Mouse (Mus musculus): ENCODE measurements at regions not wholly inside any gene's neighbourhood (a gene's known extent, or its start where the extent isn't known, plus 50 kb on each side); places are given as distances from the start of the nearest gene placed in this dataset.

DNA sequence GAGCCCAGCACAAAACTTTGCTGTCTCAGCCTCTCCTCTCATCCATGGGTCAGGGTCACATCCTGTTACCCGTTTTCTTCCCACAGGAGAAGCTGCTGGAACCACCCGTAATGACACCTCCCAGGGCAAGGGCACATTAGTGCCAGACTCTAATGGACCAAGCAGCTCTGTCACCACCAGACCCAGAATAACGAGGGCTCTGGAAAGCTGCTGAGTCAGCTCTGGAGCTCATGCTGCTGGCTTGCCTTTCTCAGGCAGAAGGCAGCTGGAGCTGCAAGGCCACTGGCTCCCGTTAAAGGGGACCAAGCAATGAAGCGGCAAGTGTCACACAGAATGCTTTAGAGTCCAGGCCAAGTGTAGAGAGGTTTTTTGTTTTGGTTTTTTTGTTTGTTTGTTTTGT, 268.9 kb downstream of the Ptpru start:
- no peak for DNase-seq (ENCODE audit: low spot score)

DNA sequence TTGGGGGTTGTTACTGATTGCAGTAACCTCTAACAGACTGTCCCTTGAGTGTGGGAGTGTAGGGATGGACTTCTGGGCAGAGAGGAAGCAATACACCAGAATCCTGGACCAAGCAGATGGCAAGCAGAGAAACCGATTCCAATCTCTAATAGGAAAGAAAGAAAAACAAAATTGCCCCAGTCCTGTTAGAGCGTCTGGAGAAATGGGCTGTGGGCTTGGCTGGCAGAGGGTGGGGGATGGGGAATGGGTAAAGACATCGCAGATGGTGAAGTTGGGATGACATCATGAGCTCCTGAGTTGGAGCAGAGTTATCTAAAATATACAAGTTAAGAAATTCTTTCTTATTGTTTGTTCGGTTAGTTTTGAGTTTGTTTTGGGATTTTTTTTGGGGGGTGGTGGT, 260.5 kb downstream of the Ptpru start:
- no peak for DNase-seq (ENCODE audit: low spot score)

DNA sequence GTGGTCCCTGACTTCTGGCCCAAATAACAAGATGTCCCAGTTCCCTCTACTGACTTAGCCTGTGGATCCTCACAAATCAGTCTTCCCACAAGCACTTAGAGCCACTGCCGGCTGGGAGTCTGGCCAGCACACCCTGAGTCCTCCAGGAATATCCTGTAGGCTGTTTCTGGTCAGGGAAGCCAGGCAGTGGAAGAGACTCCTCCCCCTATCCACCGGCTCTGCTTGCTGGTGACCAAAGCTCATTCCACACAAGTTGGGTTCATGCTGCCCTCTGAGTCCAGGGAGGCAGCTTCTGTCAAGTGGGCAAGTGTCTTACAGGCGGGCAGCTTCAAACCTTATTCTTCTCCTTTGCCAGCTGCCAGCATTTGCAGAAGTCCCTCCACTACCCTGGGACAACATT, 252.1 kb downstream of the Ptpru start:
- no peak for DNase-seq (ENCODE audit: low spot score)

DNA sequence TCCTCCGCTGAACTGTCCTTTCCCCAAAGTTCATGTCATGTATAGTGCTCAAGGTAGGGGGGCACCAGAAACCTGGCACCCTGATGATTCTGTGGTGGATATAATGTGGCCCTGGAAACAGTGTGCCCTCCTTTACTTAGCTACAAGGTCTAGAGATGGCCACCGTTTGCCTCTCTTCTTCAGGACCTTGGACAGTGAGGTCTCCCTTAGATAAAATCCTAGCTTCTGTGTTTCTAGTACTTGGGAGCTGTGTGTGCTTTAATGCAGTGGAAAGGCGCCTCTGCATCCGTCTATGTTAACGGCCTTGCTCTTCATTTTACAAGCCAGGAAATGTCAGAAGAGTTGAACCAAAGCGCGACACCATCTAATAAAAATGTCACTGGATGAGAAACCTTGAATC, 250.6 kb downstream of the Ptpru start:
- DNase-seq (ENCODE audit: low spot score), result no peak

DNA sequence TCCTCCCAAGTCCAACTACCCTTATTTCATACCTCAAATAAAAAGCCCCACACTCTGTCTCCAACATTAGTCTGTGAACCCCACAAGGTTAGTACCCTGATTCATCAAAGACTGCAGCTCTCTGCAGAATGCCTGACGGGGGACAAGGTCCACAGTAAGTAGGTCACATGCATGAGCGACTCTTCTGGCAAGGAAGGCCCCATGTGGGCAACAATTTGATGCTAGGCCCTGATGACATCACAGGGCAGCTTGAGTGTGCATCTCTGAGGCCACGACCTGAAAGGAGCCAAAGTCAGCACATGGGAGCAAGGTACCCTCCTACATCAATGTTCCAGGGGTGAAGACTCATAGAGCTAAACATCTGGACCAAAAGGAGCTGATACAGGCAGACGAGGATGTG, 248.0 kb downstream of the Ptpru start:
- no peak for DNase-seq (ENCODE audit: low spot score)

DNA sequence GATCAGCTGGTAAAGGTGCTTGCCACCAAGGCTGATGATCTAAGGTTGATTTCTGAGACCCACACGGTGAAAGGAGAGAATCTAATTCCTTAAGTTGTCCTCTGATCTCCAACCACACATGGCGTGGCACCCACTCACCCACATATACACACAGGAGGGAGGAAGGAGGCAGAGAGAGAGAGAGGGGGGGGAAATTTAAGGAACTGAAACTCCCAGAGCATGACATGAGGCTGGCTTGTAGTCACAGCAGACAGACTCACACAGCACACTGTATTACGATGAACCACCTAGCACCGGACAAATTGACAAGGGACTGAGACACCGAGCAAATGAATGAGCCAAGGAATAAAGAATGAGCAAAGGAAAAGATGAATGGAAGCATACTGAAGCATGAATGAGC, 246.6 kb downstream of the Ptpru start:
- DNase-seq (ENCODE audit: low spot score), result no peak

DNA sequence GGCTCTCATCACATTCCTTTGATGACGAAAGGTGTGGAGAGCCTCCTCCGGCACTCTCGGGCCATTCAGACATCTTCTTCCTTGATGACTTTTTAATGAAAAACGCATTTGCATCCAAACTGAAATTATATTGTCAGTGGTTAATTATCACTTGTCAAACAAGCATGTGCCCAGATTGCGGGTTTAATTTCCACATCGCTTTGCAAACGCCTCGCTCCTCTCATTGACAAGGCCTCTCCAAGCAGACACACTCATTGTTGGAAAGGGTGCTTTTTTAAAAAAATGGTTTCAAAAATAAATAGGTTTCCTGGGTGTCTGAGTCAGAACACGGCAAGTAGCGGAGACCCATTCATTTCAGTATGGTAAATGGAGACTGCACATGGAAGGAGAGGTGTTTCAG, 240.1 kb downstream of the Ptpru start:
- no peak for DNase-seq (ENCODE audit: low spot score)

DNA sequence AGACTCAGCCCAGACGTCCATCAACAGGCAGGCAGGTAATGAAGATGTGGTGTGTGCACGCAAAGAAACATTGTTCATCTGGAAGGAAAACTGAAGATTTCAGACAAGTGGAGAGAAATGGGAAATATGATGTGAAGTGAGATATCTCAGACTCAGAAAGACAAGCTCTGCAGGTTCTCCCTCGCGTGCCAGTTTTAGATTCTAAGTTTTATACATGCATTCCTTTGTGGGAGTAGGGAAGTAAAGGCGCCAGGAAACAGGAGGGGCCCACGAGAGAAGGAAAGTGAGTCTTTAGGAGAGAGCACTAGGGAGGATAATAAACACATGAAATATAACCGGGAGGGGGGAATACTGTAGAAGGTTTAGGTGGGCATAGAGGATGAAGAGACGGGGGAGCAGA, 223.7 kb downstream of the Ptpru start:
- no peak for DNase-seq (ENCODE audit: low spot score)

DNA sequence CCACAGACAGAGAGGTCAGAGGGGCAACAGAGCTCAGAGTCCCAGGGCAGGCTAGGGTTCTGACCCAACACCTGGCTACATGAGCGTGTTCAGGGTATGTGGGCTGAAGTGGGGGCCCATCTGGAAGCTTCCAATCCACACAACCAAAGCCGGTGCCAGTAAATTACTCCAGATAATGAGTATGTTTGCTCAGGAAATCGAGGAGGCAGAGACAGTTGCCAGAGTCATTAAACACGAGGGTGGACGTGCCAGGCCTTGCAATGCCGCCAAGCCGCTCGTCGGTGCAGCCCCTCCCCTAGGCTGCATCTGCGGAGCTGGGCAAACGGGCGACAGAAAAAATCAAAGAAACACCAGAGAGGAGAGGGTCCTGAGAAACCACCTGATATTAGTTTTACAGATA, 222.5 kb downstream of the Ptpru start:
- no peak for DNase-seq (ENCODE audit: low spot score)

DNA sequence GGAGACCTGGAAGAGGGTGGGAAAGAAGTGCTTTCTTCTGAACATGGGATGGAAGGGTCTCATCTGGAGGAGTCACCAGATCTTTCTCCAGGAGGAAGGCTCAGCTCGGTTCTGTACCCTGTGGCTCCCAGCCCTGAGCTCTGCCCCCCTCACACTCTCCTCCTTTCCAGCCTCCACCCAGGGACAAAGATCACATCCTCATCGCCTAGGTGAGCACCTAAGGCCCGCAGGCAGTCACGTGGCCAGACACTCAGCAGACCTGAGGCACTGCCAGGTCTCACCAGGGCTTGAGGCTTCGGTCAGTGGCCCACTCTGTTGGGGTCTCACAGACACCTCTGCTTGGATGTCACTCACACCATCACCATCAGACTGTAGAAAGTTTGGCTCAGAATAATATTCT, 200.0 kb downstream of the Ptpru start:
- DNase-seq (ENCODE audit: low spot score), result no peak

DNA sequence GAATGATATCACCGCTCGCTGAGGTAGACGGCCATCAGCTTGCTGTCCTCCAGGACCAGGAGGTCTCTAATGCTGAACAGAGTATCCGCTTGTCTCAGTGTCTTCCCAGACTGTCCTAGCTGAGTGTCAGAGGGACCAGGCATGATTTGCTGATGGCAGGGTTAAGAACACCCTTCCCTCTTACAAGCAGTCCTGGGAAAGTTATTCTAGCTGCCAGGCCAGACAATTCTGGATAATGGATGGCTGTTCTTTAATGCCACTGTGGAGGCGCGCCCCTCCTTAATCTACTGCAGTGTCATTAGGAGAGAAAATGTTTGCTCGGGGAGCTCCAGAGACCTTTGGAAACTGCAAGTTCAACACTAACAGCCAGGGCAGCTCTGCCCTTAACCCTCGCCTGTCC, 182.1 kb downstream of the Ptpru start:
- DNase-seq (ENCODE audit: low spot score), result no peak

DNA sequence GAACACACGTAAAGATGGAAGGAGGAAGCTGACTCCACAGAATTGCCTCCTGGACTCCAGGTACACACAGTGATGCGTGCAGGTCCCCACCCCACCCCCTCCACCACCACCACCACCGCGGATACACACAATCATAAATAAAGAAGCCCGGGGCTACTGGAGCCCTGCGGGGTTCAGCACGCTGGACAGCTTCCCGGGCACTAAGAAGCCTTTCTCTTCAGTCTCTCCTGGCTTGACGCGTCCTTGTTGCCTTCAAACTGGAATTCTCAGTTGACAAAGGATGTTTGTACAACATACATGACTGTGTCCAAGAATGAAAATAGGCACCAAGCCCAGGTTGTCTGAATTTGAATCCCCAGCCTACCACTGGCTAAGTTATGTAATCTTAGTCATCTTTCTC, 180.2 kb downstream of the Ptpru start:
- no peak for DNase-seq (ENCODE audit: low spot score)

DNA sequence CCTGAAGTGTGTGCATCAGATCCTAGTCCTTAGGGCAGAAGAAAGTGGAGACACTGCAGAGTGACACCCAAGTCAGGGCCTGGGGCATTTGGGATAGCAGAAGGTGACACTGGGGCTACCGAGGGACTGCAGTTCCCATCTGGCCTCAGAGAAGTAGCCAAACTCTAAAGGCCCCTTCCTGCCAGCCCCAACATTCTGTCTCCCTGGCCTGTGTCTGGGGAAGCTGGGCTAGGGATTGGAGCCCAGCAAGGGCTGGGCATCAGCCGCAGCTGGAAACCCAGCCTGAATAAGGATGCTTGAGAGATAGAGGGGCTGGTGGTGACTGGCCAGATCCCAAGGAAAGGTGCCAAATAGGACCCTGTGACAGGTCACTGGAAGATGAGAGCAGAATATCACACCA, 177.2 kb downstream of the Ptpru start:
- DNase-seq (ENCODE audit: low spot score), result no peak

DNA sequence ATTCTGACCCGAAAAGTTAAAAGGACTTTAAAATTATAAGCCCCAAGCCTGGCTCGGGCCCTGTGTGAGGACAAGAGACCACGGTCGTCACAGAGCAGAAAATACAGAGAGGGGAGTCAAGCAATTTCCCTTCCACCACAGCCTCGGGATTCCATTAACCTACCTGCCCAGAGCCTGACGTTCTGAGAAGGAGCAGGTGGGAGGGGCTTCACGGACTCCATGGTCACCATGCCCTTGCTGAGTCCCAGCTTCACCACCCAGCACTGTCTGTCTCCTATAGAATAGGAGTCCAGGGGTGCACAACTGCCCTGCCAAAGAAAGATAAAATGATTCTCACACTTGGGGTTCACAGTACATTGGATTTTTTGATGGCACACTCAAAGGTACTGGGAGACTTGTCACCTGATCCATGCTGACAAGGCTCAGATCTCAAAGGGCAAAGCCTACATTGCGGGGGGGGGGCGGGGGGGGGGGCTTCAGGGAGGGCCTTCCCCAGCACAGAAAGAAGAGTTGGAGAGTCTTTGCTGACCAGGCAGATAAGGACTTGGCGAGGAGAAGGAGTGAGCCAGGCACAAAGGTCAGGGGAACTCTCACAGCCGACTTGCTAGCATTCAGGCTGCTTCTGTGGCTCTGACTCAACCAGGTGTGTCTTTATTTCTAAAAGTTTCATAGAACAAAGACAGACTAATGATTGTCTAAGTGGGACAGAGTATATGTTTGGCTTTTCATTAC, 166.1 kb downstream of the Ptpru start:
- no peak for DNase-seq (ENCODE audit: low spot score)

DNA sequence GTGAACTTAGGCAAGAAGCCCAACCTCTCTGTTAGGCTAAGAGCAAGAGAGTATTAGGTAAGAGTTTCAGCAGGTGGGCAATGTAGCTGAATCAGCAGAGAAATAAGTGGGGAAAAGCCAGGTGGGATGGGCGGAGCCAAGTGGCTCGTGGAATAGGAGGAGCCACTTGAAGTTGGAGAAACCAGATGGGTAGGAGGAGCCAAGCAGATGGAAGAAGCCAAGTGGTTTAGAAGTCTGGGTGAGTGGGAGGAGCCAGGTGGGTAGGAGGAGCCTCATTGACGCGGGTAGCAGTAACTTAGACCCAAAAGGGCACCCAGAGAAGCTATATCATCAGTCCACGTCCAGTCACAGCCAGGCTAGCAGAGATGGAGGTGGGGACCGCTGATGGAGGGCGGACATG, 160.1 kb downstream of the Ptpru start:
- no peak for DNase-seq (ENCODE audit: low spot score)

DNA sequence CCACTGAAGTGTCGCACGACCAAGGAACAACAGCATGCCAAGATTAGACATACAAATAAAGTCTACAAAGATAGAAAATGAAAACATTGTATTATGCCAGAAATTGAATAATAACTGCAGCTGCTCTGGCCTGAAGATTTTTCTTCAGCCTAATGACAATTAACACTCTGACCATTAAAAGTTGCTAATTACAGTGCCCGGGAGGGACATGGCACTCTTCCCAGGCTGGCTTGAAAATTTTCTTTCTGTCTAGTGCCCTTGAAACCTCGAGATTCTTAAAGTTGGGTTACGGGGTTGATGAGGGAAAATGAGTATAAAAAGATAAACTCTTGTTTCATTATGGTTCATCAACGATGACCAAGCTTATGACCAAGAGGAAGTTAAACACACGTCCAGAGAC, 154.9 kb downstream of the Ptpru start:
- no peak for DNase-seq (ENCODE audit: low spot score)

DNA sequence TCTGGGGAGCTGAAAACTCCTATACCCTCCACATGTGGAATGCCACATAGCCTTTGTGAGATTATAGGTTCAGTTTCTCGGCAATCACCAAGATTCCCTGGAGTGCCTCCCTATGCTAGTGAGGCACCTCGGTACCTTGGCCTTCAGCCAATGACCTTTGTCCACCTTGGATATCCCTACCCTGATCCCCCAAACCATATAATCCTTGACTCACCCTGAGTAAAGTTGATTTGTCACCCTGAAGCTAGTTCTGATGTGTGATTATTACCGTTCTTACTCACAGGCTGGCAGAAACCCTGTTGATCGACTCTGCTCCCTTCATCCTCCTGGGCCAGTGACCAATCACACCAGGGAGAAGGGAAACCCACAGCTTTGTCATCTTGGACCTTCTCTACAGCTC, 152.5 kb downstream of the Ptpru start:
- DNase-seq (ENCODE audit: low spot score), result no peak

DNA sequence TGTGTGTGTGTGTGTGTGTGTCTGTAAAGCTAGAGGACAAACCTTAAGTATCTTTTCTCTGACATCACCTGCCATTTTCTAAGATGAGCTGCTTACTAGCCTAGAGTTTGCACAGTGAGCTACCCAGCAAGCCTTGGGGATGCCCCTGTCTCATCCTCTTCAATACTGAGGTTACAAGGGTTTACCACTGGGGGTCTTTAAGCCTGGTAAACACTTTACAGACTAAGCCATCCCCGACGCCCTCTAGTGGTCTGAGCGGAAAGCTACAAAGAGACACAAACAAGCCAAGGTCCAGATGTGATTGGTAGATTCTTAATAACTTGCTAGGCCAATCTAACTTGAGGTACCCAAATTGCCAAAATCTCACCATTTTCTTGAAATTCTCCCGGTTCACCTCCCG, 143.9 kb downstream of the Ptpru start:
- no peak for DNase-seq (ENCODE audit: low spot score)

DNA sequence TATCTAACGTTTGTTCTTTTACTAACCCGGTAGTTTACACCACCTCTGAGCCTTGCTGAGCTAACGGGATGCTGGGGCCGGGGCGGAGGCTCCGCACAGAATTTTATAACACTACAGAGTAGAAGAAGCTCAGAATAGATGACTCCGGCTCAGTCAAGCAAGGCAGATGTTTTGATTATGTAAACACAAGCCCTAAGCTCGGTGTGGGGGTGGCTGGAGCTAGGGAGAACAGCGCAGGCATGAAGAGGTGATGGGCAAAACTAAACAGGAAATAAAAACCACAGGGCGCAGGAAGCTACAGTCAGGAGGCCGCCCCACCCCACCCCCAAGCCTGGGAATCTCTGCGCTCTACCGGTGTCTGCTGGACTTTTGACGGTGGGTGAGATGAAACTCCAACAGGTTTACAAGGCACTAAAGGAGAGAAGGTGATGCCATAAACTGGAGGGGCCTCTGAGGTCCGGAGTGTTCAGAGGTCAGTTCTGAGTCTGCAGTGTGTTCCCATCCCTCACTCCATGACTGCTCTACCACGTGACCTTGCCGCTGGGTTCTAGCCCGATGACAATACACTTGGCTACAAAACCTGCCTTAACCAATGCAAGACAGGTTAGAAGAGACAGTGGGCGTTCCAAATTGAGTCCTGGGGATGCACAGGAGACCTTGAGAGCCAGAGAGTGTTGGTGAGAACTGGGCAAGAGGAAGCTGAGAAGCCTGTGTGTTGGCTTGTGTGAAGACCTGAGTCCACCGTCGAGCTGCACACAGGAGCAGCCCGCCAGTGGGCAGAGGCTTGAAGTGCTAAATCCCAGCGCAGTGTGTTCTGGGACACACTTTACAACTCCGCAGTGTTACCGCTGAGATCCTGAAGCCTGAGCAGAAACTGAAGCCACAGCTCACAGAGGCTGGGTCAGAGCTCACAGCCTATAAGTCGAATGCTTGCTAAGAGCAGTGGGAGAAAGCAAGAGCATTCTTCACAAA, 141.9 kb downstream of the Ptpru start:
- DNase-seq (ENCODE audit: low spot score), result no peak

All from heart, adult 8-10 months (tissue).